Mouse (Mus musculus) liver, embryonic 16.5 days (tissue): ENCODE results near the gene Cdk14. TPM values are rescaled to one million over a fixed set of nuclear protein-coding genes. Genes with fewer than 3 reads are reported as not detected.

ENCODE experiments used
- ATAC-seq: fragments of 200-750 bp; cut with Nextera tagmentation; 2 replicates; pipeline ENCODE4 v1.8.0; 2017; ENCODE audit warnings: low read depth, mild to moderate bottlenecking, moderate number of reproducible peaks, moderate library complexity
- H3K27ac ChIP-seq: fragments of 300-500 bp; sonication (generic); 2 replicates; pipeline ENCODE4 v1.5.1; 2014; ENCODE audit warnings: mild to moderate bottlenecking, low read length
- H3K27me3 ChIP-seq: fragments of 300-500 bp; sonication (generic); 2 replicates; pipeline ENCODE4 v1.6.1; 2014; ENCODE audit warnings: low read depth, low read length, mixed read lengths; ENCODE audit not compliant: control insufficient read depth, insufficient read depth
- H3K36me3 ChIP-seq: fragments of 300-500 bp; sonication (generic); 2 replicates; pipeline ENCODE4 v1.6.1; 2014; ENCODE audit warnings: mild to moderate bottlenecking; ENCODE audit not compliant: control insufficient read depth, insufficient read depth
- H3K4me1 ChIP-seq: fragments of 300-500 bp; sonication (generic); 2 replicates; pipeline ENCODE4 v1.6.1; 2014; ENCODE audit warnings: low read depth, low read length, mixed read lengths; ENCODE audit not compliant: control insufficient read depth
- H3K4me2 ChIP-seq: fragments of 300-500 bp; sonication (generic); 2 replicates; pipeline ENCODE4 v1.6.1; 2014; ENCODE audit warnings: low read depth, low read length, mixed read lengths
- H3K4me3 ChIP-seq: fragments of 300-500 bp; sonication (generic); 2 replicates; pipeline ENCODE4 v1.5.1; 2014; ENCODE audit warnings: low read depth, mild to moderate bottlenecking, low read length
- H3K9ac ChIP-seq: fragments of 300-500 bp; sonication (generic); 2 replicates; pipeline ENCODE4 v1.6.1; 2014; ENCODE audit warnings: low read depth, low read length
- H3K9me3 ChIP-seq: fragments of 300-500 bp; sonication (generic); replicated peaks from 2 replicates; pipeline ENCODE4 v1.6.1; 2016; ENCODE audit warnings: low read length; ENCODE audit not compliant: control insufficient read depth
- WGBS: fragments of 180-500 bp; shearing (Covaris S2); extraction: QIAGEN DNeasy Blood & Tissue Kit; methylation state at CpG from one replicate; pipeline ENCODE4 v1.1.7; 2014; ENCODE audit not compliant: insufficient replicate concordance; 5-methylcytosine and 5-hydroxymethylcytosine counted together
- polyA plus RNA-seq: library from polyadenylated mRNA; unstranded; fragments of >200 nt; fragmentation: Nextera tagmentation; extraction: Ambion mirVana; gene quantifications from 2 replicates; pipeline ENCODE4 v1.2.1, GENCODE M21; 2015

Gene Cdk14
- polyA plus RNA-seq, 1 experiment from 2014 or later: 1.1 TPM

GRCm38 (mm10) chr5:5265401-5265841 is 154.7 kb downstream of the Cdk14 start:
- 41% methylated on average over 8 of the region's 8 CpGs for WGBS
- no peaks in the 10 kb centered on the region for H3K4me1 ChIP-seq
- ATAC-seq: no peak
- H3K9me3 ChIP-seq: no peaks in the 10 kb centered on the region
- H3K4me2 ChIP-seq: no peak overlapping the region
- H3K9ac ChIP-seq: no peak overlapping the region
- no peaks in the 10 kb centered on the region for H3K36me3 ChIP-seq
- no peak overlapping the region for H3K4me3 ChIP-seq
- H3K27me3 ChIP-seq: no peaks in the 10 kb centered on the region
- H3K27ac ChIP-seq: no peak overlapping the region

- Histone ChIP-seq H3K27me3 (no peaks in the 10 kb centered on the region), H3K9me3 (no peaks in the 10 kb centered on the region), H3K27ac (no peak overlapping the region), H3K4me3 (no peak overlapping the region), H3K4me1 (no peaks in the 10 kb centered on the region), H3K4me2 (no peak overlapping the region), H3K9ac (no peak overlapping the region), H3K36me3 (no peaks in the 10 kb centered on the region)
- no peak for ATAC-seq
- WGBS: 43% methylated on average over 2 of the region's 2 CpGs
Measured at GRCm38 (mm10) chr5:5264712-5265111, 155.4 kb downstream of the Cdk14 start.

- Histone ChIP-seq H3K36me3 (no peaks in the 10 kb centered on the region), H3K27me3 (no peaks in the 10 kb centered on the region), H3K4me1 (no peaks in the 10 kb centered on the region), H3K4me2 (no peak overlapping the region), H3K27ac (no peak overlapping the region), H3K9me3 (no peaks in the 10 kb centered on the region), H3K9ac (no peak overlapping the region), H3K4me3 (no peak overlapping the region)
- ATAC-seq: no peak
- WGBS: 58% methylated on average over 14 of the region's 14 CpGs
Measured at GRCm38 (mm10) chr5:5261725-5262296, 158.3 kb downstream of the Cdk14 start.

- H3K4me1 ChIP-seq: no peaks in the 10 kb centered on the region
- H3K4me2 ChIP-seq: no peak overlapping the region
- no peaks in the 10 kb centered on the region for H3K36me3 ChIP-seq
- H3K9me3 ChIP-seq: no peaks in the 10 kb centered on the region
- H3K27ac ChIP-seq: no peak overlapping the region
- no peak overlapping the region for H3K9ac ChIP-seq
- 57% methylated on average over 14 of the region's 14 CpGs for WGBS
- no peaks in the 10 kb centered on the region for H3K27me3 ChIP-seq
- ATAC-seq: no peak
- H3K4me3 ChIP-seq: no peak overlapping the region
Measured at GRCm38 (mm10) chr5:5260966-5261724, 159.0 kb downstream of the Cdk14 start.

- Histone ChIP-seq H3K9ac (no peak overlapping the region), H3K4me2 (no peak overlapping the region), H3K36me3 (no peaks in the 10 kb centered on the region), H3K9me3 (no peaks in the 10 kb centered on the region), H3K27me3 (no peaks in the 10 kb centered on the region), H3K27ac (no peak overlapping the region), H3K4me3 (no peak overlapping the region), H3K4me1 (no peaks in the 10 kb centered on the region)
- ATAC-seq: no peak
- WGBS: 57% methylated on average over 7 of the region's 7 CpGs
Measured at GRCm38 (mm10) chr5:5260309-5260708, 159.8 kb downstream of the Cdk14 start.

- Histone ChIP-seq H3K9ac (no peak overlapping the region), H3K36me3 (no peaks in the 10 kb centered on the region), H3K4me2 (no peak overlapping the region), H3K27me3 (no peaks in the 10 kb centered on the region), H3K4me1 (no peaks in the 10 kb centered on the region), H3K9me3 (no peaks in the 10 kb centered on the region), H3K4me3 (no peak overlapping the region), H3K27ac (no peak overlapping the region)
- no peak for ATAC-seq
- 59% methylated on average over 6 of the region's 6 CpGs for whole genome bisulfite sequencing
Measured at GRCm38 (mm10) chr5:5254391-5254790, 165.7 kb downstream of the Cdk14 start.

GRCm38 (mm10) chr5:5253177-5253576 is 166.9 kb downstream of the Cdk14 start:
- Histone ChIP-seq H3K9ac (no peak overlapping the region), H3K27me3 (no peaks in the 10 kb centered on the region), H3K36me3 (no peaks in the 10 kb centered on the region), H3K4me2 (no peak overlapping the region), H3K27ac (no peak overlapping the region), H3K4me3 (no peak overlapping the region), H3K9me3 (no peaks in the 10 kb centered on the region), H3K4me1 (no peaks in the 10 kb centered on the region)
- WGBS: 58% methylated on average over 3 of the region's 3 CpGs
- ATAC-seq: no peak

GRCm38 (mm10) chr5:5247671-5248070 is 172.4 kb downstream of the Cdk14 start:
- Histone ChIP-seq H3K27me3 (no peaks in the 10 kb centered on the region), H3K4me1 (peaks cover 2% of the 10 kb centered on the region; the same call in 1 of the 2 replicates), H3K9ac (no peak overlapping the region), H3K9me3 (no peaks in the 10 kb centered on the region), H3K27ac (no peak overlapping the region), H3K4me3 (no peak overlapping the region), H3K36me3 (no peaks in the 10 kb centered on the region), H3K4me2 (no peak overlapping the region)
- WGBS: 52% methylated on average over 6 of the region's 6 CpGs
- no peak for ATAC-seq

- H3K36me3 ChIP-seq: no peaks in the 10 kb centered on the region
- H3K4me3 ChIP-seq: no peak overlapping the region
- no peak overlapping the region for H3K9ac ChIP-seq
- H3K4me1 ChIP-seq: peaks cover 2% of the 10 kb centered on the region; the same call in 1 of the 2 replicates
- H3K27ac ChIP-seq: no peak overlapping the region
- ATAC-seq: peak; percentile 74
- no peaks in the 10 kb centered on the region for H3K27me3 ChIP-seq
- no peak overlapping the region for H3K4me2 ChIP-seq
- H3K9me3 ChIP-seq: no peaks in the 10 kb centered on the region
- 50% methylated on average over 2 of the region's 2 CpGs for WGBS
Measured at GRCm38 (mm10) chr5:5246534-5247175, 173.5 kb downstream of the Cdk14 start.
